Mouse (Mus musculus): ENCODE results near the gene Plgrkt.

GRCm38 (mm10) chr19:29366226-29366968 is 793 bp downstream of the Plgrkt start:
- TF ChIP-seq CTCF (IDR thresholded peaks at IDR 0.05) (no peak), EP300 (IDR thresholded peaks at IDR 0.05) (no peak)

Data from lung, postnatal 0 days (tissue).